Mouse (Mus musculus): ENCODE measurements around the gene Whrn.

DNA sequence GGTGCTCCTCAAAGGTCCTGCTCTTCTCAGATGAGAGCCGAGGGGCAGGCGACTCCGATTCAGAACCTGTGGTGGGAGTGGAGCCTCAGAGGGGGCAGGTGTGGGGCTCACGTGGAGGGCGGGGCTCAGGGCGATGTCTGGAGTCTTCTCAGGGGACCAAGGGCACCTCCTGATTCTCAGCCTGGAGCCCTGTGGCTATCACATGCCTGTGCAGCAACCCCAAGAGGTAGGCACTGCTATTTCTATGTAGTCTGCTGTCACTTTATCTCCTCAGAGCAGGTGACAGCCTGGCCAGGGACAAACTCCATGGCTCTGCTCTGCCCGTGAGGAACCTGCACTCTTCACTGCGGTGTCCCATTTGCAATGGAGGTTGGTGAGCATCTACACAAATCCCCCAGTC, 122.4 kb downstream of the Whrn start:
- no peak for TF ChIP-seq CTCF (IDR thresholded peaks at IDR 0.05)
- no peak for TF ChIP-seq EP300 (IDR thresholded peaks at IDR 0.05)

Measured in lung, postnatal 0 days (tissue).